12 mouse cellular contexts compared by ENCODE assay signal in genomic region chr1:36933965-36934585, GRCm38 (mm10). TPM values are rescaled to one million over a fixed set of nuclear protein-coding genes. Genes with fewer than 3 reads are reported as not detected.
DNase-seq lines count a peak whose midpoint lies in the region; ATAC-seq and TF ChIP-seq lines count a peak whose summit lies in the region.
"Had no signal": no experiment of that assay in that cellular context is flagged by ENCODE, and none has a peak within 500 bp of the region (broad histone marks: within the 10 kb centered on the region; RNA-seq: fewer than 3 reads in every experiment).

No protein-coding gene starts in this region.

- no peak overlapping the region for H3K4me3 ChIP-seq in intestine, embryonic 16.5 days (ENCODE audit: low read length)
- no peak overlapping the region for H3K4me3 ChIP-seq in intestine, postnatal 0 days (ENCODE audit: low read depth, low read length)
- H3K4me3 ChIP-seq: neural tube, embryonic 13.5 days had no signal

- H3K27me3 ChIP-seq in intestine, embryonic 16.5 days (replicated peaks; ENCODE audit: control insufficient read depth, insufficient read depth, low read length), result no peaks in the 10 kb centered on the region
- H3K27me3 ChIP-seq in intestine, postnatal 0 days (replicated peaks; ENCODE audit: control insufficient read depth, insufficient read depth, low read length), result no peaks in the 10 kb centered on the region
- H3K27me3 ChIP-seq: neural tube, embryonic 13.5 days had no signal

- 79% methylated on average over 8 of the region's 8 CpGs for WGBS in intestine, embryonic 16.5 days
- WGBS in intestine, postnatal 0 days, result 64% methylated on average over 8 of the region's 8 CpGs

- H3K4me1 ChIP-seq in intestine, embryonic 16.5 days (ENCODE audit: control insufficient read depth, insufficient read depth, low read length), result peaks cover 35% of the 10 kb centered on the region
- H3K4me1 ChIP-seq in intestine, postnatal 0 days (replicated peaks; ENCODE audit: control insufficient read depth, insufficient read depth, low read length), result 0 out of 2 replicates have a peak, but pooled peaks cover 5% of the 10 kb centered on the region

- no peak overlapping the region for H3K4me2 ChIP-seq in intestine, embryonic 16.5 days (ENCODE audit: low read depth, low read length)
- H3K4me2 ChIP-seq in intestine, postnatal 0 days (replicated peaks; ENCODE audit: low read depth), result no peak overlapping the region
- H3K4me2 ChIP-seq: neural tube, embryonic 13.5 days had no signal

- TF ChIP-seq CTCF in intestine, postnatal 0 days (IDR thresholded peaks at IDR 0.05; ENCODE audit: low read depth), result no peak

- ATAC-seq in intestine, embryonic 16.5 days, result peak; percentile 24; the same call in 1 of the 2 replicates
- ATAC-seq in intestine, postnatal 0 days, result no peak
- peak; percentile 79 for ATAC-seq in erythroid progenitor cell, adult 5-6 weeks (replicated peaks; ENCODE audit: low FRiP score, poor library complexity, severe bottlenecking)
- peak; percentile 92 for ATAC-seq in megakaryocyte-erythroid progenitor cell, adult 5-6 weeks (replicated peaks; ENCODE audit: low FRiP score, low TSS enrichment, poor library complexity, severe bottlenecking)

- no peak overlapping the region for H3K27ac ChIP-seq in intestine, embryonic 16.5 days (ENCODE audit: low read length)
- no peak overlapping the region for H3K27ac ChIP-seq in intestine, postnatal 0 days (ENCODE audit: low read depth, low read length)
- H3K27ac ChIP-seq: kidney, postnatal 0 days; neural tube, embryonic 13.5 days had no signal

- no peak overlapping the region for H3K9ac ChIP-seq in intestine, embryonic 16.5 days (ENCODE audit: low read depth, low read length)
- no peak overlapping the region for H3K9ac ChIP-seq in intestine, postnatal 0 days (ENCODE audit: low read depth, low read length)
- H3K9ac ChIP-seq: neural tube, embryonic 13.5 days had no signal

- H3K36me3 ChIP-seq in intestine, embryonic 16.5 days (ENCODE audit: control insufficient read depth, insufficient read depth, low read length), result no peaks in the 10 kb centered on the region
- H3K36me3 ChIP-seq in intestine, postnatal 0 days (ENCODE audit: control insufficient read depth, insufficient read depth), result no peaks in the 10 kb centered on the region; the same call in 1 of the 2 replicates
- H3K36me3 ChIP-seq: neural tube, embryonic 13.5 days had no signal

- DNase-seq in c-Kit-negative CD71-positive TER-119-positive erythroid progenitor cells, embryonic 14.5 days (ENCODE audit: low read depth, low spot score), result peak; percentile 62
- DNase-seq in cerebellum, adult 11 months, result no peak
- no peak for DNase-seq in kidney, postnatal 36 days
- DNase-seq: gastrocnemius, postnatal 36 days; lung, adult 18-20 months; thymus, adult 18-20 months had no signal

- no peaks in the 10 kb centered on the region for H3K9me3 ChIP-seq in intestine, embryonic 16.5 days (ENCODE audit: control insufficient read depth, low read length)
- no peaks in the 10 kb centered on the region for H3K9me3 ChIP-seq in intestine, postnatal 0 days (ENCODE audit: control insufficient read depth)
- H3K9me3 ChIP-seq: neural tube, embryonic 13.5 days had no signal

RNA-seq across cellular contexts. Expression of gene Tmem131, which starts 9.4 kb away (rescaled TPM):
- polyA plus RNA-seq in intestine, embryonic 16.5 days (2015; fragmentation: Nextera tagmentation; extraction: Ambion mirVana), result 9.3 and 11.3 TPM in 2 replicates
- polyA plus RNA-seq in intestine, postnatal 0 days (2015; fragmentation: Nextera tagmentation; extraction: Ambion mirVana), result 10.6 TPM in 2 replicates
- total RNA-seq in erythroid progenitor cell, adult 5-6 weeks (2015; ENCODE audit: low replicate concordance), result 128 and 139 TPM in 2 replicates
- 80.9 and 83.9 TPM in 2 replicates for total RNA-seq in erythroid progenitor cell, adult 5-6 weeks (2017; ENCODE audit: low replicate concordance)
- 53.5 and 60.2 TPM in 2 replicates for total RNA-seq in megakaryocyte-erythroid progenitor cell, adult 5-6 weeks (2014; fragmentation: Nextera tagmentation)
- 18.3 and 31.5 TPM in 2 replicates for total RNA-seq in megakaryocyte-erythroid progenitor cell, adult 5-6 weeks (2017)
